Mouse (Mus musculus) intestine, embryonic 14.5 days (tissue): ENCODE results near the gene Gm11492. TPM values are rescaled to one million over a fixed set of nuclear protein-coding genes. Genes with fewer than 3 reads are reported as not detected.

Source experiments
- polyA plus RNA-seq: library from polyadenylated mRNA; unstranded; fragments of >200 nt; fragmentation: Nextera tagmentation; extraction: Ambion mirVana; gene quantifications from 2 replicates; pipeline ENCODE4 v1.2.1, GENCODE M21; 2014

Gene Gm11492
- polyA plus RNA-seq, 1 experiment from 2014 or later: not detected

Other genes with a start within 250 kb of the Gm11492 start
- gene Ppm1e, start 207.6 kb upstream of the Gm11492 start, polyA plus RNA-seq: 3.4 and 3.8 TPM in 2 replicates
- gene Rad51c, start 161.7 kb upstream of the Gm11492 start, polyA plus RNA-seq: 6.8 and 8.1 TPM in 2 replicates
- 0.65 and 1.4 TPM in 2 replicates for gene Tex14, start 161.6 kb upstream of the Gm11492 start, polyA plus RNA-seq
- gene Sept4, start 2.2 kb downstream of the Gm11492 start, polyA plus RNA-seq: 17.2 and 19.5 TPM in 2 replicates
- gene Mtmr4, start 25.5 kb downstream of the Gm11492 start, polyA plus RNA-seq: 35.3 and 36.2 TPM in 2 replicates
- gene Hsf5, start 50.5 kb downstream of the Gm11492 start, polyA plus RNA-seq: 0.23 and 0.38 TPM in 2 replicates
- gene Rnf43, start 96.1 kb downstream of the Gm11492 start, polyA plus RNA-seq: 18.9 and 22.2 TPM in 2 replicates
- gene Supt4a, start 170.9 kb downstream of the Gm11492 start, polyA plus RNA-seq: 146 and 151 TPM in 2 replicates
- 2.5 and 3.7 TPM in 2 replicates for gene Tspoap1, start 193.9 kb downstream of the Gm11492 start, polyA plus RNA-seq
- 1.7 TPM in 2 replicates for gene Mpo, start 226.9 kb downstream of the Gm11492 start, polyA plus RNA-seq